8 mouse cellular contexts compared by ENCODE assay signal in genomic region chr9:107547026-107547425, GRCm38 (mm10). TPM values are rescaled to one million over a fixed set of nuclear protein-coding genes. Genes with fewer than 3 reads are reported as not detected.
DNase-seq lines count a peak whose midpoint lies in the region; ATAC-seq and TF ChIP-seq lines count a peak whose summit lies in the region.

Gene Zmynd10, plus strand, starts transcription at chr9:107547298.

- no peak within 1 kb of the TSS for H3K9ac ChIP-seq in lung, embryonic 15.5 days

- H3K4me1 ChIP-seq in G1E (ENCODE audit: insufficient read depth, low read depth, low read length): peaks cover 76% of the 10 kb centered on the region
- peaks cover 60% of the 10 kb centered on the region for H3K4me1 ChIP-seq in hindbrain, embryonic 10.5 days (replicated peaks)
- peaks cover 44% of the 10 kb centered on the region for H3K4me1 ChIP-seq in lung, embryonic 15.5 days
- H3K4me1 ChIP-seq in thymus, adult 2 months (replicated peaks; ENCODE audit: control insufficient read depth, insufficient read depth, low read length): peaks cover 47% of the 10 kb centered on the region

- 0 out of 2 replicates have a peak, but pooled peaks have one; percentile 30 for TF ChIP-seq POLR2A in thymus, adult 2 months (IDR thresholded peaks at IDR 0.05; ENCODE audit: control insufficient read depth, extremely low read depth, insufficient read depth, low read length, poor library complexity)

- WGBS in hindbrain, embryonic 10.5 days: 4% methylated on average over 20 of the region's 20 CpGs
- WGBS in lung, embryonic 15.5 days: 1% methylated on average over 20 of the region's 20 CpGs
- 2% methylated on average over 20 of the region's 20 CpGs for WGBS in thymus, adult 2 months

- no peaks in the 10 kb centered on the region for H3K9me3 ChIP-seq in G1E (replicated peaks)
- H3K9me3 ChIP-seq in hindbrain, embryonic 10.5 days: no peaks in the 10 kb centered on the region
- no peaks in the 10 kb centered on the region for H3K9me3 ChIP-seq in lung, embryonic 15.5 days

- peak; percentile 81 for ATAC-seq in G1E (ENCODE audit: extremely low read depth, insufficient number of reproducible peaks, low FRiP score, poor library complexity, severe bottlenecking)
- peak; percentile 41; the same call in 1 of the 2 replicates for ATAC-seq in lung, embryonic 15.5 days (ENCODE audit: borderline replicate concordance, extremely low read depth, low FRiP score, low TSS enrichment)
- ATAC-seq in neutrophil, adult 5-6 weeks (ENCODE audit: extremely low read depth, insufficient number of reproducible peaks, low FRiP score, poor library complexity, severe bottlenecking): peak; percentile 45

- H3K36me3 ChIP-seq in G1E (replicated peaks): peaks cover 42% of the 10 kb centered on the region
- H3K36me3 ChIP-seq in hindbrain, embryonic 10.5 days: peaks cover 24% of the 10 kb centered on the region
- H3K36me3 ChIP-seq in lung, embryonic 15.5 days: peaks cover 9% of the 10 kb centered on the region; the same call in 1 of the 2 replicates
- no peaks in the 10 kb centered on the region for H3K36me3 ChIP-seq in thymus, adult 2 months (ENCODE audit: control insufficient read depth, insufficient read depth, low read length)

- no peak for TF ChIP-seq CTCF in G1E (IDR thresholded peaks at IDR 0.05; ENCODE audit: low read depth, low read length)
- TF ChIP-seq CTCF in thymus, adult 2 months (IDR thresholded peaks at IDR 0.05; ENCODE audit: borderline replicate concordance, control insufficient read depth, extremely low read depth, insufficient read depth, low read length, poor library complexity): 0 out of 2 replicates have a peak, but pooled peaks have one; percentile 51

- DNase-seq in G1E (ENCODE audit: low spot score): peak; percentile 81
- peak; percentile 85 for DNase-seq in c-Kit-negative CD71-positive TER-119-positive erythroid progenitor cells, embryonic 14.5 days (ENCODE audit: low read depth, low spot score)
- DNase-seq in frontal cortex, postnatal 10 days (ENCODE audit: low spot score in 2 of 2): peak; percentile 79 to 88
- DNase-seq in hindbrain, embryonic 10.5 days (ENCODE audit: low spot score): peak; percentile 87
- DNase-seq in layer of hippocampus, postnatal 10 days (ENCODE audit: low spot score in 2 of 2): peak; percentile 81 to 85
- DNase-seq in thymus, adult 2 months: peak; percentile 88

- peak within 1 kb of the TSS; percentile 46; the same call in 1 of the 2 replicates for H3K27ac ChIP-seq in hindbrain, embryonic 10.5 days
- H3K27ac ChIP-seq in lung, embryonic 15.5 days: no peak within 1 kb of the TSS; the same call in 1 of the 2 replicates
- peak within 1 kb of the TSS; percentile 82 for H3K27ac ChIP-seq in thymus, adult 2 months (ENCODE audit: control insufficient read depth, insufficient read depth, low read length)

- H3K4me3 ChIP-seq in G1E (ENCODE audit: low read depth, low read length): peak within 1 kb of the TSS; percentile 65; the same call in 1 of the 2 replicates
- H3K4me3 ChIP-seq in hindbrain, embryonic 10.5 days: peak within 1 kb of the TSS; percentile 42
- H3K4me3 ChIP-seq in lung, embryonic 15.5 days: peak within 1 kb of the TSS; percentile 19
- H3K4me3 ChIP-seq in thymus, adult 2 months (ENCODE audit: control insufficient read depth, insufficient read depth, low read length): 0 out of 2 replicates have a peak within 1 kb of the TSS, but pooled peaks have one; percentile 3

- peak within 1 kb of the TSS; percentile 44 for H3K4me2 ChIP-seq in lung, embryonic 15.5 days

- peaks cover 5% of the 10 kb centered on the region; the same call in 1 of the 2 replicates for H3K27me3 ChIP-seq in G1E (ENCODE audit: insufficient read depth, low read length)
- peaks cover 48% of the 10 kb centered on the region for H3K27me3 ChIP-seq in hindbrain, embryonic 10.5 days (ENCODE audit: insufficient read depth, poor library complexity, severe bottlenecking)
- H3K27me3 ChIP-seq in lung, embryonic 15.5 days: no peaks in the 10 kb centered on the region
- H3K27me3 ChIP-seq in thymus, adult 2 months (ENCODE audit: control insufficient read depth, insufficient read depth, low read length): no peaks in the 10 kb centered on the region

RNA-seq across cellular contexts. Expression of gene Zmynd10, which starts in this region (rescaled TPM):
- total RNA-seq in G1E (2014; fragmentation: Nextera tagmentation) (1.1 TPM in 1 of 2 replicates, not detected in the other), G1E (2017) (6.2 and 7.3 TPM in 2 replicates)
- polyA plus RNA-seq in G1E (2012): 1.1 TPM in 2 replicates
- 2.6 and 4.7 TPM in 2 replicates for polyA plus RNA-seq in hindbrain, embryonic 10.5 days (2016; fragmentation: Nextera tagmentation; extraction: Ambion mirVana)
- total RNA-seq in layer of hippocampus, postnatal 10 days (2021): 1 to 10 TPM; 3.4 to 4.1 TPM
- polyA plus RNA-seq in lung, embryonic 15.5 days (2015; fragmentation: Nextera tagmentation; extraction: Ambion mirVana): 6.8 TPM in 2 replicates
- 0.86 TPM in 1 of 2 replicates, not detected in the other for total RNA-seq in neutrophil, adult 5-6 weeks (2017)
- polyA plus RNA-seq in thymus, adult 2 months (2012; rRNA removed): 2.9 and 3.4 TPM in 2 replicates

Comparison
In these comparisons a context has a peak if more than half of its experiments do, and no peak if none do; other contexts are left out.
1. Peak in ATAC-seq in neutrophil, adult 5-6 weeks; RNA of the gene not detected or under 1 TPM.
2. H3K4me3 ChIP-seq: peak in every context shown above with its lines; median percentile 65 in G1E; 42 in hindbrain, embryonic 10.5 days; 19 in lung, embryonic 15.5 days; 3 in thymus, adult 2 months.